Mouse (Mus musculus) limb, embryonic 11.5 days (tissue): ENCODE results near the gene Iqschfp. TPM values are rescaled to one million over a fixed set of nuclear protein-coding genes. Genes with fewer than 3 reads are reported as not detected.

Source experiments
- ATAC-seq: fragments of 200-750 bp; cut with Nextera tagmentation; 2 replicates; pipeline ENCODE4 v1.8.0; 2017; ENCODE audit warnings: low read depth; ENCODE audit not compliant: insufficient number of reproducible peaks, low FRiP score, low TSS enrichment
- DNase-seq: peaks from one replicate; pipeline ENCODE4 v3.0.0-alpha.2; 2015; ENCODE audit warnings: low spot score
- H3K27ac ChIP-seq: fragments of 300-500 bp; sonication (generic); replicated peaks from 2 replicates; pipeline ENCODE4 v1.5.1; 2014; ENCODE audit warnings: low read depth, mild to moderate bottlenecking, low read length
- H3K27me3 ChIP-seq: fragments of 300-500 bp; sonication (generic); 2 replicates; pipeline ENCODE4 v1.6.1; 2014; ENCODE audit warnings: mild to moderate bottlenecking, low read length, mixed read lengths; ENCODE audit not compliant: control insufficient read depth, insufficient read depth
- H3K36me3 ChIP-seq: fragments of 300-500 bp; sonication (generic); 2 replicates; pipeline ENCODE4 v1.6.1; 2014; ENCODE audit warnings: mild to moderate bottlenecking, low read length, moderate library complexity, mixed read lengths; ENCODE audit not compliant: control insufficient read depth, insufficient read depth
- H3K4me1 ChIP-seq: fragments of 300-500 bp; sonication (generic); 2 replicates; pipeline ENCODE4 v1.6.1; 2014; ENCODE audit warnings: low read length, mixed read lengths; ENCODE audit not compliant: control insufficient read depth, insufficient read depth
- H3K4me2 ChIP-seq: fragments of 300-500 bp; sonication (generic); 2 replicates; pipeline ENCODE4 v1.6.1; 2014; ENCODE audit warnings: low read depth, mild to moderate bottlenecking, moderate library complexity; ENCODE audit not compliant: severe bottlenecking
- H3K4me3 ChIP-seq: fragments of 300-500 bp; sonication (generic); 2 replicates; pipeline ENCODE4 v1.5.1; 2014; ENCODE audit warnings: low read depth, low read length
- H3K9ac ChIP-seq: fragments of 300-500 bp; sonication (generic); 2 replicates; pipeline ENCODE4 v1.6.1; 2014; ENCODE audit warnings: mild to moderate bottlenecking, low read length
- H3K9me3 ChIP-seq: fragments of 300-500 bp; sonication (generic); 2 replicates; pipeline ENCODE4 v1.6.1; 2016; ENCODE audit warnings: low read length; ENCODE audit not compliant: control insufficient read depth
- WGBS: fragments of 180-500 bp; shearing (Covaris S2); extraction: QIAGEN DNeasy Blood & Tissue Kit; methylation state at CpG from one replicate; pipeline ENCODE4 v1.1.7; 2014; 5-methylcytosine and 5-hydroxymethylcytosine counted together
- polyA plus RNA-seq: library from polyadenylated mRNA; unstranded; fragments of >200 nt; fragmentation: Nextera tagmentation; extraction: Ambion mirVana; gene quantifications from 2 replicates; pipeline ENCODE4 v1.2.1, GENCODE M21; 2014

Iqschfp gene
- polyA plus RNA-seq, 1 experiment from 2014 or later = 0.56 TPM

DNA sequence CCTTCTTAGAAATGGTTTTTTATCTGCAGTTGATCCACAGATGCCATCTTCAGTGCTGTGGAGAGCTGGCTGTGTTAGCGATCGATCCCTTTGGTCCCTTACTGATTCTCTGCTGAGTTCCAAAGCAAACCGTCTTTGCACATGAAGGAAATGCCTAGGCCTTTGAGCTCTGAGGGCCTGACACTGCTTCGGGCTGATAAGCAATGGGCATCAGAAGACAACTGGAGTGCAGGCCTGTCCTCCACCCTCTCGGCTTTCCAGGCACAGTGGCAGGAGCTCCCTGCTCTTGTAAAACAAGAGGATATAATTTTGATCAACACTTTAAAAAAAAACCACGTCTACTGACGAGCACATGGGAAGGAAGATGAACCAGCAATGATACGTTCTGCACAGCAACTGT lies 649.7 kb downstream of the Iqschfp start:
- H3K9ac ChIP-seq = no peak overlapping the region
- no peak overlapping the region for H3K4me2 ChIP-seq

DNA sequence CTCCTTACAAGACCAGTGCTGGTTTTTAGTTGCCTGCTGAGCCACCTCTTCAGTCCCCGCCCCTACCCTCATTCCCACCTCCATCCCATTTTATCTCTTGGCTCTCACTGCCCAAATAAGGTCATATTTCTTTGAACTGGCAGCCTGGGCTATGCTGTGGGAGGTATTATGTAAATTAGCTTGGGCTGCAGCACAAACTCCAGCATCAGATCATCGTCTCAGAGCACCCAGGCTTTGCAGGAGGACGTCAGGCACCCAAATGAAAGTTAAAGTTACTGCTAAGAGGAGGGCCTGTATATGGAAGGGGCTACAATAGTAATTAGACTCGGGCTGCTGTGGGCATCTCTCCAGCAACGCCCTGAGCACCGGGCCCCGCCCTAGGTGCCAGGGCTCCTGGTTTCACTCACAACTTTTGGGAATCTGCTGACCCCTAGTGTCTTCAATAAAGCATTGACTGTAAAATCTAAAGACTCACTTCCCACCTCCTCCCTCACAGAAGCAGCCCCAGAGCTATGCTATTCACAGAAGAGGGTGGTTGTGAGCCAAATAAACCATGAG lies 651.0 kb downstream of the Iqschfp start:
- Histone ChIP-seq H3K36me3 (no peaks in the 10 kb centered on the region), H3K27ac (no peak overlapping the region), H3K27me3 (no peaks in the 10 kb centered on the region), H3K9ac (no peak overlapping the region), H3K4me2 (peak overlapping the region; percentile 28; the same call in 1 of the 2 replicates), H3K4me1 (no peaks in the 10 kb centered on the region), H3K9me3 (no peaks in the 10 kb centered on the region), H3K4me3 (peak overlapping the region; percentile 15; the same call in 1 of the 2 replicates)
- ATAC-seq (peak; percentile 57; the same call in 1 of the 2 replicates), DNase-seq (peak; percentile 59)
- WGBS = 2% methylated on average over 7 of the region's 7 CpGs

More for the DNA sequence above, 649.7 kb downstream of the Iqschfp start:
- H3K4me1 ChIP-seq = no peaks in the 10 kb centered on the region
- DNase-seq (no peak), ATAC-seq (no peak)
- H3K4me3 ChIP-seq = no peak overlapping the region
- no peaks in the 10 kb centered on the region for H3K27me3 ChIP-seq
- no peak overlapping the region for H3K27ac ChIP-seq
- H3K36me3 ChIP-seq = no peaks in the 10 kb centered on the region
- 90% methylated on average over 8 of the region's 8 CpGs for WGBS
- no peaks in the 10 kb centered on the region; the same call in 1 of the 2 replicates for H3K9me3 ChIP-seq

DNA sequence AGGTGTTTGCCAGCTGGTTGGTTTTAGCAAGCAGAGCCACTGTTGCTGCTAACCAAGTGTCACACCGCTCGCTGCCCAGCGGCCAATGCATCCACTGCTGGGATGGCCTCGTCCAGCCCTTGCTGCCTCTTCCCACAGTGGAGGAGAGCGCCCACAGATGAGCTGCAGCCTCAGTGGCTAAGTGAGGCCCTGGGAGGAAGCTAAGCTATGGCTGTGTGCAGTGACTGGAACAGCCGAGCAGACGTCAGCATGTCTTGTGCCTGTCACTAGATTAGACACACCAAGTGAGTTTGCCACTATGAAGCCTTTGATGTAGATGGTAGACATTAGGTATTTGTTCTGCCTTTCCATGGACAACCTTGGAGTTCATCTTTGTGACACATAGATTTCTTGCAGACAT lies 652.8 kb downstream of the Iqschfp start:
- Histone ChIP-seq H3K36me3 (no peaks in the 10 kb centered on the region), H3K4me3 (no peak overlapping the region), H3K9me3 (no peaks in the 10 kb centered on the region), H3K4me2 (no peak overlapping the region), H3K27me3 (no peaks in the 10 kb centered on the region), H3K27ac (no peak overlapping the region), H3K4me1 (no peaks in the 10 kb centered on the region), H3K9ac (no peak overlapping the region)
- no peak for ATAC-seq
- 78% methylated on average over 7 of the region's 7 CpGs for WGBS
- DNase-seq = no peak

DNA sequence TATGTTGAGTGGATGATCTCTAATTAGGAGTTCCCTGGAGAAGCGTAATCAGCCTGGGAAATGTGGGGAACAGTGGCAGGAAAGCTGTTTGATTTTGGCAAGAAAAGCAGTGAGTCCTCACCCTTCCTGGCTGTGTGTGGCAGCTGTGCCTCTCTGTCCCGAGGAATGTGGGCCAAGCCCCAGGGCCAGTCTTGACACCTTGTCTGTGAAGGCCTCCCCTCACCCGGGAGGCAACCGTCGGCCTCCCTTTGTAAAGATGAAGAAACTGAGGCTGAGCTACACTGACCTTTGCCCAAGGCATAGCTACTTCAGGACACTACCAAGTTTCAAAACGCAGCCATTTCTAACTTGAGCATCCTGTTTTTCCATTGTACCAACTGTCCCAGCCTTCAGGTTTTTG lies 653.9 kb downstream of the Iqschfp start:
- Histone ChIP-seq H3K9ac (no peak overlapping the region), H3K36me3 (no peaks in the 10 kb centered on the region), H3K27me3 (no peaks in the 10 kb centered on the region), H3K4me3 (no peak overlapping the region), H3K4me2 (no peak overlapping the region; the same call in 1 of the 2 replicates), H3K4me1 (0 out of 2 replicates have a peak, but pooled peaks cover 2% of the 10 kb centered on the region), H3K9me3 (no peaks in the 10 kb centered on the region), H3K27ac (no peak overlapping the region)
- WGBS = 57% methylated on average over 6 of the region's 6 CpGs
- ATAC-seq (no peak), DNase-seq (no peak)

DNA sequence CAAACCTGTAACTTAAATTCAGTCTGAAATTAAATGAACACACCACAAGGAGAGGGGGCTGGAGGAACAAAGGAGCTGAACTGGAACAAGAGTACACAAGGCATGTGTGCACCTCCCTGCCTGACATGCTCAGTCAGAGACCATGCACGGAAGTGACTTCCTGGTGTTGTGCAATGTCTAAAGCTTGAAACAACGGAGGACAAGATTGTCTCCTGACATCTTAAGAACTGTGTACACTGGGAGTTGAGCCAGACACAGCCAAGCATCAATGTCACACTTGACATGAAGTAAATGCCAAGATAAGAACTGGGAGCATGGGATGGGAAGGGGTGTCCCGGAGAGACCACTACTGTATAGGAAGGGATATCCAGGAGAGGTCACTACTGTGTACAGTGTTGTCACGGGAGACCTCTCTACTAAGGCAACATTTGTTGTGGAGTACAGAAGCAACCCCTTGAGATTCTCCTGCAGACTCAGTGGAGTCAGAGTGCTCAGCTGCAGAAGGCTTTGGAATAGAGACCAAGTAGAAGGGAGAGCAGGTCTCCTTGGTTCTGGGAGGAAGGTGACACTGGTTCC lies 663.1 kb downstream of the Iqschfp start:
- DNase-seq = no peak
- 85% methylated on average over 4 of the region's 4 CpGs for WGBS
- ATAC-seq = no peak
- Histone ChIP-seq H3K9me3 (no peaks in the 10 kb centered on the region), H3K9ac (no peak overlapping the region), H3K36me3 (no peaks in the 10 kb centered on the region), H3K4me2 (no peak overlapping the region), H3K27me3 (no peaks in the 10 kb centered on the region), H3K27ac (no peak overlapping the region), H3K4me3 (no peak overlapping the region), H3K4me1 (0 out of 2 replicates have a peak, but pooled peaks cover 2% of the 10 kb centered on the region)

DNA sequence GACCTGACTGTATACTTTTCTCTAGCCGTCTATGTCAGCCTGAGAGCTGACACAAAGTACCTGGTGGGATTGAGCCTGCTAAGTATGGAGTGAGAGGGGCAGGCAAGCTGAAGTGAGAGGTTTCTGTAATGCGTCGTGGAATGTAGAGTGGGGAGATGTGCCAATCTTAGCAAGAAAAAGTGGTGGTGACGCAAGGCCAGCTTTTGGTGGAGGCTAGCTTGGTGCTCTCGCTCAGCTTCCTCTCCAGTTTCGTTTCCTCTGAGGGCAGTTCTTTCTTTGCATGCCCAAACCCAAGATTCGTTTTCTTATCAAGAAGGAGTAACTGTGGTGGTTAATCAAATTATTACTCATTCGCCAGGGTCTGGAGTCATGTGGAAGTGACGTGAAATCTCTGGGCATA lies 664.9 kb downstream of the Iqschfp start:
- Histone ChIP-seq H3K36me3 (no peaks in the 10 kb centered on the region), H3K27ac (no peak overlapping the region), H3K9me3 (no peaks in the 10 kb centered on the region), H3K4me1 (no peaks in the 10 kb centered on the region), H3K4me2 (no peak overlapping the region), H3K27me3 (no peaks in the 10 kb centered on the region), H3K9ac (no peak overlapping the region), H3K4me3 (no peak overlapping the region)
- DNase-seq (no peak), ATAC-seq (no peak)
- 91% methylated on average over 9 of the region's 9 CpGs for WGBS

DNA sequence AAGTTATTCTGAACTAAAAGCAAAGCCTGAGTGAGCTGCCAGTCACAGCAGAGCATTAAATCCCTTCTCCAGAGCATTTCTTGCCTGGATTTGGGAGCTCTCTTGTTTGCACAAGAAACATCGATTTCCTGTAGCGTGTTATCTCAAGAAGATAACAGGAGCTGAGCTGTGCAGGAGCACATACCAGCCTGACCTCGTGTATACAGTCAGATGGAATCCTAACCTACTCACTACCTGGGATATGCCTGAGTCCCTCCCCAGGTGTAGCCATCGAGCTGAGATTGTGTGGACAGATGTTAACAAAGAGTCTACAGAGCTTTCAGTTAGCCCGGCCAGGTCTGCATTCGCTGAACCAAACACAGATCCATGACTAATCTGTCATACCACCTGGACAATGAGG lies 666.7 kb downstream of the Iqschfp start:
- Histone ChIP-seq H3K9ac (no peak overlapping the region), H3K4me2 (no peak overlapping the region), H3K9me3 (no peaks in the 10 kb centered on the region), H3K27me3 (no peaks in the 10 kb centered on the region), H3K4me1 (no peaks in the 10 kb centered on the region), H3K36me3 (no peaks in the 10 kb centered on the region), H3K27ac (no peak overlapping the region), H3K4me3 (no peak overlapping the region)
- WGBS = 88% methylated on average over 6 of the region's 6 CpGs
- no peak for DNase-seq
- ATAC-seq = no peak

DNA sequence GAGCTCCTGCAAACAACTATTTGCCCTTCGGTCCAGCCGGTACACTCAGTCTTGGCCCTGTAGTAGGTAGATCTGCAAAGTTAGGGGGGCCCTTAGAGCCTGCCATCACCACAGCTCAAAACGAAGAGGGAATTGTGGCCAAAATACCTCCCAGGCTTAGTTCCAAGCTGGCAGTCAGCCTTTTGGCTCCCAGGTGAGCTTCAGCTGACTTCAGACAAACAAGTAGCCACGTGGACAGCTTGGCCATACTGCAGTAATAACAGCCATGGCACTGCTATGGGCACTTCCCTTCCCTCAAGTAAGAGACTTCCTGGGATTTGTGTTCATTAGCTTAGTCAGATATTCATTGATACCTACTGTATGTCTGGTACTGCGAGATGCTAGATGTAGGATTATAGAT lies 668.0 kb downstream of the Iqschfp start:
- no peaks in the 10 kb centered on the region for H3K27me3 ChIP-seq
- no peak overlapping the region for H3K27ac ChIP-seq
- H3K4me1 ChIP-seq = no peaks in the 10 kb centered on the region
- H3K36me3 ChIP-seq = no peaks in the 10 kb centered on the region
- H3K9ac ChIP-seq = no peak overlapping the region
- WGBS = 90% methylated on average over 5 of the region's 5 CpGs
- H3K9me3 ChIP-seq = no peaks in the 10 kb centered on the region
- H3K4me2 ChIP-seq = no peak overlapping the region
- no peak for ATAC-seq
- no peak overlapping the region for H3K4me3 ChIP-seq
- DNase-seq = no peak

DNA sequence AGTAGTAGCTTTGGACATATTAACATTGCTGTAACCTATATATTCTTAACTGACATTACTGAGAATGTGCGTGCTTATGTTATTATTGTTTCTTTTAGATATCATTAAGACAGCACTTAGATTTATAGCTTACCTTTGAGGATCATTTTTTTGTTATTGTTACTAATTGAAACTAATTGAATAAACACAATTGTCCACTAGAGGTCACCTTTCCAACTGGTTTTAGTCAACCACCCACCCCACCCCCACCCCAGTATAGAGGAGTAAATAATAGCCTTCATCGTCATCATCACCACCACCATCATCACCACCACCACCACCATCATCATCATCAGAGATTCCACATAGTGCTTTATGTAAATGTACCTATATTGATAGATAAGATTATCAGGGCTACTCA lies 670.8 kb downstream of the Iqschfp start:
- no peaks in the 10 kb centered on the region for H3K9me3 ChIP-seq
- no peaks in the 10 kb centered on the region for H3K27me3 ChIP-seq
- no peak overlapping the region for H3K4me3 ChIP-seq
- no peak overlapping the region for H3K27ac ChIP-seq
- H3K4me2 ChIP-seq = no peak overlapping the region
- DNase-seq = no peak
- no peak for ATAC-seq
- H3K9ac ChIP-seq = no peak overlapping the region
- no peaks in the 10 kb centered on the region for H3K36me3 ChIP-seq
- WGBS = 75% methylated on average over 2 of the region's 2 CpGs
- no peaks in the 10 kb centered on the region for H3K4me1 ChIP-seq
